Mouse (Mus musculus): Measurements from ENCODE around the gene Adamts9.

DNA sequence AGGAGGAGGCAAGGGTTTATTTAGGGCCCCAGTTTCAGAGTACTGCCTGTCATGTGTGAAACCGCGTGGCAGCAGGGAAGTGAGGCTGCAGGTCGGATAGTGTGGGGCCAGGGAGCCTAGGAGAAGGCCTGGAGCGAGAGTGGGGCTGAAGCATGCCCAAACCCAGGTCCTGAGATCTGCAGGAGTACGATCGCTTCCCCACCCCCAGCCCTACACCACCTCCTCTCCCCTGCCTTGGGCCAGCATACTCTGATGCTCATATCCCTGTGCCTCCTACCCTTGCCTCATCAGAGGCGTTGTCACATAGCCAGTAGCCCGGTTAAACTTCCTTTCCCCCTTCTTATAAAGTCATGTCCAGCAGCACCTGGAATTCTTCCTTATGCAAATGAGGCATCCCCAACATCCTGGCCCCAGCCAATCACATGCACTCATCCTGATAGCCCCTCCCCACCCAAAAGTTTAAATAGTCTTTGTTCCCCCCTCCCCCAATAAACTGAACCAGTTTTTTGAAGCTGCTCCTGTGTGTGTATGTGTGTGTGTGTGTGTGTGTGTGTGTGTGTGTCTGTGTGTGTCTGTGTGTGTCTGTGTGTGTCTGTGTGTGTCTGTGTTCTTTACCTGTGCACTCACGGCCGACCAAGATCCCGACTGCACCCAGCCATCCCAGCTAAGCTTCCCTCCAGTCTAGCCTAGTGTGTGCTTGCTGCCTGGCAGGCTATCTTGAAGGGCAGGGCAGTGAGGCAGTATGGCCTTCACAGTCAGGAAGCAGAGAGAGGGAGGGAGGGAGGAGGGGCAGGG is 164.0 kb downstream of the Adamts9 start:
- TF ChIP-seq CTCF (IDR thresholded peaks at IDR 0.05; ENCODE audit: low read depth) (no peak), EP300 (IDR thresholded peaks at IDR 0.05; ENCODE audit: low read depth) (no peak)

Data from heart, postnatal 0 days (tissue).